Mouse (Mus musculus) testis, postnatal 14 days (tissue): ENCODE data around the gene Iqschfp.

ENCODE experiments used
- DNase-seq: peaks from one replicate; pipeline ENCODE4 v3.0.0; 2021; ENCODE audit warnings: low spot score

The Iqschfp gene

GRCm38 (mm10) chr3:68448480-68448879 lies 556.4 kb downstream of the Iqschfp start:
- no peak for DNase-seq

GRCm38 (mm10) chr3:68451634-68452033 lies 559.6 kb downstream of the Iqschfp start:
- DNase-seq: no peak

- no peak for DNase-seq
Measured at GRCm38 (mm10) chr3:68453266-68453665, 561.2 kb downstream of the Iqschfp start.

GRCm38 (mm10) chr3:68453719-68454455 lies 561.9 kb downstream of the Iqschfp start:
- no peak for DNase-seq

- no peak for DNase-seq
Measured at GRCm38 (mm10) chr3:68466643-68467042, 574.6 kb downstream of the Iqschfp start.

- no peak for DNase-seq
Measured at GRCm38 (mm10) chr3:68467941-68468687, 576.1 kb downstream of the Iqschfp start.

- no peak for DNase-seq
Measured at GRCm38 (mm10) chr3:68469643-68470042, 577.6 kb downstream of the Iqschfp start.

GRCm38 (mm10) chr3:68470061-68470460 lies 578.0 kb downstream of the Iqschfp start:
- no peak for DNase-seq

- DNase-seq: no peak
Measured at GRCm38 (mm10) chr3:68470622-68471021, 578.6 kb downstream of the Iqschfp start.

- DNase-seq: no peak
Measured at GRCm38 (mm10) chr3:68476336-68476735, 584.3 kb downstream of the Iqschfp start.

- no peak for DNase-seq
Measured at GRCm38 (mm10) chr3:68477478-68477877, 585.4 kb downstream of the Iqschfp start.

- no peak for DNase-seq
Measured at GRCm38 (mm10) chr3:68479266-68479665, 587.2 kb downstream of the Iqschfp start.

GRCm38 (mm10) chr3:68483517-68483916 lies 591.5 kb downstream of the Iqschfp start:
- DNase-seq: no peak

- DNase-seq: no peak
Measured at GRCm38 (mm10) chr3:68484021-68484420, 592.0 kb downstream of the Iqschfp start.

GRCm38 (mm10) chr3:68484561-68484960 lies 592.5 kb downstream of the Iqschfp start:
- DNase-seq: no peak

- DNase-seq: no peak
Measured at GRCm38 (mm10) chr3:68487621-68488020, 595.6 kb downstream of the Iqschfp start.

GRCm38 (mm10) chr3:68488316-68488715 lies 596.3 kb downstream of the Iqschfp start:
- no peak for DNase-seq

GRCm38 (mm10) chr3:68491516-68491915 lies 599.5 kb downstream of the Iqschfp start:
- no peak for DNase-seq

GRCm38 (mm10) chr3:68492066-68492465 lies 600.0 kb downstream of the Iqschfp start:
- no peak for DNase-seq

- peak; percentile 7 for DNase-seq
Measured at GRCm38 (mm10) chr3:68492513-68492912, 600.5 kb downstream of the Iqschfp start.

GRCm38 (mm10) chr3:68493170-68493585 lies 601.1 kb downstream of the Iqschfp start:
- DNase-seq: peak; percentile 8

GRCm38 (mm10) chr3:68493586-68494295 lies 601.7 kb downstream of the Iqschfp start:
- DNase-seq: peak; percentile 69
